Comparison of ENCODE assay signal across 14 mouse cellular contexts in the genomic region with DNA sequence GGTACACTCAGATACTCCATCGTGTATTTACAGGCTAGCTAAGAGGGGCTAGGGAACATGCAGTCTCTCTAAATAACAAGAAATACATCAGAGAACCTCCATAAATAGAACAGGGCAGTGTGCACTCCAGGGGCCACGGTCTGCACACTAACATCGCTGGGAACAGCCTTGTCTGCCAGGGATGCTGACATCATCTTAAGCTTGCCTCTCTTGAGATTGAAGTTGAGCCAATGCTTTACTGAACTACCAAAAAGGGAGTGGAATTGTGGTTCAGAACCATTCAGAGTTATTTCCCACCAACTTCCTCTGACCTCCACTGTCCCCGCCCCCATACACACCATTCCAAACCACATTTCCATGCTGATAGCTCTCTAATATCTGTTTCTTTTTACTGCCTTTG.
DNase-seq lines count a peak whose midpoint lies in the region; ATAC-seq and TF ChIP-seq lines count a peak whose summit lies in the region.
"Had no signal": no experiment of that assay in that cellular context is flagged by ENCODE, and none has a peak within 500 bp of the region (broad histone marks: within the 10 kb centered on the region; RNA-seq: fewer than 3 reads in every experiment).

No protein-coding gene starts in this region.

- intact Hi-C loops in heart, postnatal 14 days (cut with DNase I) = no loop called here

- no peaks in the 10 kb centered on the region for H3K36me3 ChIP-seq in forebrain, embryonic 16.5 days (ENCODE audit: control insufficient read depth, insufficient read depth)
- no peaks in the 10 kb centered on the region for H3K36me3 ChIP-seq in forebrain, embryonic 10.5 days (replicated peaks)
- H3K36me3 ChIP-seq in stomach, embryonic 16.5 days (ENCODE audit: control insufficient read depth, insufficient read depth, low read length) = no peaks in the 10 kb centered on the region
- H3K36me3 ChIP-seq in stomach, postnatal 0 days (ENCODE audit: control insufficient read depth, insufficient read depth, low read length) = no peaks in the 10 kb centered on the region
- no peaks in the 10 kb centered on the region for H3K36me3 ChIP-seq in hindbrain, embryonic 10.5 days
- H3K36me3 ChIP-seq: hindbrain, embryonic 15.5 days had no signal

- H3K27ac ChIP-seq in forebrain, embryonic 16.5 days (ENCODE audit: low read length) = no peak overlapping the region
- no peak overlapping the region for H3K27ac ChIP-seq in forebrain, embryonic 10.5 days
- no peak overlapping the region for H3K27ac ChIP-seq in stomach, embryonic 16.5 days (ENCODE audit: low read length)
- H3K27ac ChIP-seq in stomach, postnatal 0 days (replicated peaks) = no peak overlapping the region
- H3K27ac ChIP-seq in hindbrain, embryonic 10.5 days = no peak overlapping the region
- H3K27ac ChIP-seq: hindbrain, embryonic 15.5 days had no signal

- no peaks in the 10 kb centered on the region for H3K9me3 ChIP-seq in forebrain, embryonic 16.5 days (ENCODE audit: control insufficient read depth, low read length)
- no peaks in the 10 kb centered on the region for H3K9me3 ChIP-seq in forebrain, embryonic 10.5 days
- H3K9me3 ChIP-seq in stomach, embryonic 16.5 days (replicated peaks; ENCODE audit: control insufficient read depth, low read length) = no peaks in the 10 kb centered on the region
- H3K9me3 ChIP-seq in stomach, postnatal 0 days (ENCODE audit: control insufficient read depth, low read length) = no peaks in the 10 kb centered on the region
- no peaks in the 10 kb centered on the region for H3K9me3 ChIP-seq in hindbrain, embryonic 10.5 days
- H3K9me3 ChIP-seq: hindbrain, embryonic 15.5 days had no signal

- no peak overlapping the region for H3K4me2 ChIP-seq in forebrain, embryonic 16.5 days (ENCODE audit: low read length)
- no peak overlapping the region for H3K4me2 ChIP-seq in stomach, embryonic 16.5 days (ENCODE audit: low read depth, low read length)
- H3K4me2 ChIP-seq in stomach, postnatal 0 days (replicated peaks; ENCODE audit: low read depth) = no peak overlapping the region
- H3K4me2 ChIP-seq: hindbrain, embryonic 15.5 days had no signal

- no peak overlapping the region for H3K9ac ChIP-seq in forebrain, embryonic 16.5 days (replicated peaks; ENCODE audit: low read depth, low read length)
- H3K9ac ChIP-seq in stomach, embryonic 16.5 days (ENCODE audit: low read length) = no peak overlapping the region
- H3K9ac ChIP-seq in stomach, postnatal 0 days (ENCODE audit: low read length) = no peak overlapping the region
- H3K9ac ChIP-seq: hindbrain, embryonic 15.5 days had no signal

- peaks cover 15% of the 10 kb centered on the region for H3K4me1 ChIP-seq in forebrain, embryonic 16.5 days (replicated peaks; ENCODE audit: control insufficient read depth, insufficient read depth, low read length)
- H3K4me1 ChIP-seq in forebrain, embryonic 10.5 days = peaks cover 20% of the 10 kb centered on the region
- H3K4me1 ChIP-seq in stomach, embryonic 16.5 days (ENCODE audit: control insufficient read depth, insufficient read depth, low read length) = no peaks in the 10 kb centered on the region
- no peaks in the 10 kb centered on the region for H3K4me1 ChIP-seq in stomach, postnatal 0 days (replicated peaks; ENCODE audit: control insufficient read depth, insufficient read depth)
- H3K4me1 ChIP-seq in hindbrain, embryonic 10.5 days (replicated peaks) = no peaks in the 10 kb centered on the region; the same call in 1 of the 2 replicates
- H3K4me1 ChIP-seq: hindbrain, embryonic 15.5 days had no signal

- no peak overlapping the region for H3K4me3 ChIP-seq in forebrain, embryonic 16.5 days (replicated peaks; ENCODE audit: low read length)
- no peak overlapping the region for H3K4me3 ChIP-seq in forebrain, embryonic 10.5 days
- H3K4me3 ChIP-seq in stomach, embryonic 16.5 days (replicated peaks; ENCODE audit: low read length) = no peak overlapping the region
- H3K4me3 ChIP-seq in stomach, postnatal 0 days (ENCODE audit: low read depth, low read length) = no peak overlapping the region
- H3K4me3 ChIP-seq in hindbrain, embryonic 10.5 days = no peak overlapping the region
- H3K4me3 ChIP-seq: hindbrain, embryonic 15.5 days had no signal

- no peak for DNase-seq in forebrain, embryonic 10.5 days (ENCODE audit: extremely low spot score, low spot score)
- DNase-seq in stomach, postnatal 0 days (ENCODE audit: low spot score) = no peak
- peak; percentile 43 to 52 for DNase-seq in heart, postnatal 14 days
- DNase-seq in hindbrain, embryonic 10.5 days (ENCODE audit: low spot score) = no peak
- DNase-seq in spleen, adult 12 weeks (ENCODE audit: low spot score) = no peak
- no peak for DNase-seq in layer of hippocampus, postnatal 14 days (ENCODE audit: low spot score in 2 of 2)
- DNase-seq: adrenal gland, adult 2 months; embryo, embryonic 11 days; left cerebral cortex, postnatal 4 days; right cerebral cortex, postnatal 4 days had no signal

- WGBS in forebrain, embryonic 16.5 days = 68% methylated on average over 4 of the region's 4 CpGs
- WGBS in forebrain, embryonic 10.5 days = 91% methylated on average over 4 of the region's 4 CpGs
- 63% methylated on average over 4 of the region's 4 CpGs for WGBS in stomach, embryonic 16.5 days
- WGBS in stomach, postnatal 0 days = 51% methylated on average over 4 of the region's 4 CpGs
- 91% methylated on average over 4 of the region's 4 CpGs for WGBS in hindbrain, embryonic 10.5 days

- no peak for TF ChIP-seq EP300 in stomach, postnatal 0 days (optimal IDR thresholded peaks at IDR 0.05)

- TF ChIP-seq CTCF in stomach, postnatal 0 days (IDR thresholded peaks at IDR 0.05; ENCODE audit: low read depth) = no peak

- peak; percentile 18; the same call in 1 of the 2 replicates for ATAC-seq in forebrain, embryonic 16.5 days
- ATAC-seq in stomach, embryonic 16.5 days (ENCODE audit: insufficient read depth, low FRiP score) = peak; percentile 44; the same call in 1 of the 2 replicates
- no peak for ATAC-seq in stomach, postnatal 0 days (ENCODE audit: low FRiP score, low TSS enrichment)
- ATAC-seq: forebrain, embryonic 14.5 days had no signal

- H3K27me3 ChIP-seq in forebrain, embryonic 16.5 days (replicated peaks; ENCODE audit: control insufficient read depth, insufficient read depth, low read length) = no peaks in the 10 kb centered on the region
- H3K27me3 ChIP-seq in forebrain, embryonic 10.5 days (ENCODE audit: poor library complexity, severe bottlenecking) = no peaks in the 10 kb centered on the region
- no peaks in the 10 kb centered on the region for H3K27me3 ChIP-seq in stomach, embryonic 16.5 days (ENCODE audit: control insufficient read depth, insufficient read depth, low read length)
- H3K27me3 ChIP-seq in stomach, postnatal 0 days (ENCODE audit: control insufficient read depth, insufficient read depth, low read length) = no peaks in the 10 kb centered on the region
- H3K27me3 ChIP-seq in hindbrain, embryonic 10.5 days (ENCODE audit: insufficient read depth, poor library complexity, severe bottlenecking) = no peaks in the 10 kb centered on the region
- H3K27me3 ChIP-seq: hindbrain, embryonic 15.5 days had no signal

Comparison
In these comparisons a context has a peak if more than half of its experiments do, and no peak if none do; other contexts are left out.
1. DNase-seq: peak in heart, postnatal 14 days (2 of 2); none in forebrain, embryonic 10.5 days (single experiment), stomach, postnatal 0 days (single experiment), hindbrain, embryonic 10.5 days (single experiment), spleen, adult 12 weeks (single experiment) and layer of hippocampus, postnatal 14 days (0 of 2).